Mouse (Mus musculus) small intestine, adult 2 months (tissue): ENCODE data around the gene Zbtb3.

ENCODE experiments used
- CTCF ChIP-seq: fragments of 200-500 bp; IDR thresholded peaks from 2 replicates; pipeline ENCODE4 v1.5.1; 2012; ENCODE audit warnings: low read depth, mild to moderate bottlenecking, control low read depth, inconsistent platforms, low read length, moderate library complexity, mixed read lengths; ENCODE audit not compliant: insufficient replicate concordance, insufficient read length; ENCODE audit errors: extremely low read depth
- POLR2A ChIP-seq: fragments of 200-500 bp; IDR thresholded peaks from 2 replicates; pipeline ENCODE4 v1.6.1; 2012; ENCODE audit warnings: low read depth, mild to moderate bottlenecking, control low read depth, inconsistent platforms, low read length, moderate library complexity

DNA sequence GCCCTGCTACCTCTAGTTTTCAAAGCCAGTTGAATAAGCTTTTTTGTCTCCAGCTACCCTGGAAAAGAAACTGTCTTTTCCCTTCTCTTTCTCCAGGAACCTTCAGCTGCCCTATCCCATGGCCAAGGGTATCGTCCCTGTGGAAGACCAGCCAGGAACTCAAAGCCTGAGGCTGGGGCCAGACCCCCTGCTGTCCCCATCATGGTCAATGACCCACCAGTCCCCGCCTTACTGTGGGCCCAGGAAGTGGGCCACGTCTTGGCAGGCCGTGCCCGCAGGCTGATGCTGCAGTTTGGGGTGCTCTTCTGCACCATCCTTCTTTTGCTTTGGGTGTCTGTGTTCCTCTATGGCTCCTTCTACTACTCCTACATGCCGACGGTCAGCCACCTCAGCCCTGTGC is 38.7 kb downstream of the Zbtb3 start:
- TF ChIP-seq POLR2A (no peak), CTCF (no peak)
